Mouse (Mus musculus) CD4-positive helper T cell, adult 2 months (primary cell): ENCODE data around the gene Rnf141.

Experiments used
- DNase-seq: peaks from one replicate; pipeline ENCODE4 v3.0.0-alpha.2; 2012; ENCODE audit warnings: low read depth, missing footprints, low spot score

Gene Rnf141

GRCm38 (mm10) chr7:110768451-110769064, 75.7 kb downstream of the Rnf141 start:
- peak; percentile 58 for DNase-seq

GRCm38 (mm10) chr7:110768001-110768400, 76.3 kb downstream of the Rnf141 start, which contains the start of gene Ampd3:
TSS of gene Ampd3 (plus strand) at chr7:110768206.
- no peak for DNase-seq

- no peak for DNase-seq
Observed at GRCm38 (mm10) chr7:110762605-110763180, 81.6 kb downstream of the Rnf141 start.

- DNase-seq, result no peak
Observed at GRCm38 (mm10) chr7:110756440-110756839, 87.8 kb downstream of the Rnf141 start.

GRCm38 (mm10) chr7:110753926-110754330, 90.3 kb downstream of the Rnf141 start:
- no peak for DNase-seq

- DNase-seq, result no peak
Observed at GRCm38 (mm10) chr7:110753310-110753709, 90.9 kb downstream of the Rnf141 start.

GRCm38 (mm10) chr7:110751634-110752033, 92.6 kb downstream of the Rnf141 start:
- DNase-seq, result no peak

GRCm38 (mm10) chr7:110750834-110751233, 93.4 kb downstream of the Rnf141 start:
- DNase-seq, result no peak
